Mouse (Mus musculus): ENCODE data around the gene Gm20809. TPM values are rescaled to one million over a fixed set of nuclear protein-coding genes. Genes with fewer than 3 reads are reported as not detected.
"Not testable (repeated sequence)": the region's sequence is repeated elsewhere in the genome, so short reads cannot be mapped to it uniquely, and the experiment has no call there.

Gm20809 gene
- not detected in 2 replicates for polyA plus RNA-seq (2015; fragmentation: Nextera tagmentation; extraction: Ambion mirVana)

DNA sequence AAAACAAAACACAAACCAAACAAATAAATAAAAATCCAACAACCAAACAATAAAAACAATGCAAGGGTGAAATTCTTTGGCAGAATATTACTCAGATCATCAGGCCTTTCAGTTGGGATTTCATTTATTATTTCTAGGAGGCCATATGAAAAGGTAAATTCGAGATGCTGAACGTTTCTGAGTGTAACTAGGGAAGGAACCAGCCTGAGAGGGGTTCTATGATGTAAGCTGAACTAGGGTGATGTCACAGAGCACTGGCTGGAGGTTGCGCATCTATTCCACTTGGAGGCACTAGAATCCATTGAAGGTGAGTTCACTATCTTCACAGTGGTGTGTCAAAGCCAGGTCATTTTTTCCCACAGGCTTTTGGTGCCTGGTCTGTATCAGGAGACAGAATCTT is at the start of gene Gm20809:
Gene Gm20809 (plus strand): TSS at position 301 of the 400 bp plus-strand sequence.
- H3K27me3 ChIP-seq; ATAC-seq (replicated peaks; ENCODE audit: insufficient number of reproducible peaks, insufficient read depth, low FRiP score, low read depth); H3K4me3 ChIP-seq; H3K27ac ChIP-seq; H3K36me3 ChIP-seq; H3K9ac ChIP-seq; H3K4me1 ChIP-seq (replicated peaks); H3K9me3 ChIP-seq (replicated peaks); H3K4me2 ChIP-seq: not testable (repeated sequence)
- WGBS, result no CpG with 5 or more reads among the region's 3 CpGs
